ENCODE assay signal across 8 mouse cellular contexts in genomic region chr11:6628568-6628967, GRCm38 (mm10). TPM values are rescaled to one million over a fixed set of nuclear protein-coding genes. Genes with fewer than 3 reads are reported as not detected.
A peak's percentile ranks its signal among the peaks of the same experiment; 100 is the strongest.
DNase-seq lines count a peak whose midpoint lies in the region.

No protein-coding gene starts in this region.

- DNase-seq in heart, adult 11 months: peak; percentile 94
- no peak for DNase-seq in heart, adult 8-10 months (ENCODE audit: low spot score)
- peak; percentile 43 for DNase-seq in 3134 (ENCODE audit: extremely low read depth, insufficient read length, low spot score)
- peak; percentile 20 for DNase-seq in Muller cell, postnatal 12 days (ENCODE audit: inconsistent ontology term)
- DNase-seq in cerebellum, postnatal 25 days: peak; percentile 56 to 73
- DNase-seq in kidney, postnatal 4 days: peak; percentile 74 to 83
- peak; percentile 62 for DNase-seq in naive thymus-derived CD4-positive, alpha-beta T cell, adult 2 months (ENCODE audit: low read depth)
- peak; percentile 63 for DNase-seq in thymus, postnatal 25 days

RNA-seq across cellular contexts. Expression of gene Tbrg4, which starts 2.7 kb away (rescaled TPM):
- total RNA-seq in heart, adult 8-10 months (2022): 100 to 1,000 TPM in 3 of 4 experiments, 10 to 100 TPM in 1; 96.9 to 117 (median 106) TPM

RNA-seq across cellular contexts. Expression of gene Wap, which starts 9.9 kb away (rescaled TPM):
- total RNA-seq in heart, adult 8-10 months (2022): not detected

RNA-seq across cellular contexts. Expression of gene Nacad, which starts 22.7 kb away (rescaled TPM):
- under 1 TPM; 0.22 to 0.65 (median 0.50) TPM for total RNA-seq in heart, adult 8-10 months (2022)

RNA-seq across cellular contexts. Expression of gene Ramp3, which starts 29.8 kb away (rescaled TPM):
- total RNA-seq in heart, adult 8-10 months (2022): 1 to 10 TPM; 4.0 to 5.6 (median 5.5) TPM
